Mouse (Mus musculus): Measurements from ENCODE around the gene Acacb. TPM values are rescaled to one million over a fixed set of nuclear protein-coding genes. Genes with fewer than 3 reads are reported as not detected.
A peak's percentile ranks its signal among the peaks of the same experiment; 100 is the strongest.

The Acacb gene
- polyA plus RNA-seq, 1 experiment from 2014 or later, result 5.0 TPM

DNA sequence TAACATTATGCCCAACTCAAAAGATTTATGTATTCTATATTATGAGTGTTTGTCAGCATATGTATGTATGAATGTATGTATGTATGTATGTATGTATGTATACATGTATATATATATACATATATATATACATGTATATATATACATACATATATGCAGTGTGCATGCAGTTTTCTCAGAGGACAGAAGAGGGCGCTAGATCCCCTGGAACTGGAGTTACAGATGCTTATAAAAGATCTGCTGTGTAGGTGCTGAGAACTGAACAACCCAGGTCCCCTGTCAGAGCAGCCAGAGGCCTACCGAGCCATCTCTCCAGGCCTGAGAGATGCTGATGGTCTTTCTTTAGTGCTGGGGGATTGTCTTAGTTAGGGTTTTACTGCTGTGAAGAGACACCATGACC lies 40.8 kb downstream of the Acacb start:
- Histone ChIP-seq H3K4me1 (no peaks in the 10 kb centered on the region), H3K4me2 (no peak overlapping the region), H3K27ac (replicated peaks) (no peak overlapping the region), H3K27me3 (replicated peaks) (no peaks in the 10 kb centered on the region), H3K4me3 (replicated peaks) (no peak overlapping the region), H3K36me3 (no peaks in the 10 kb centered on the region), H3K9me3 (replicated peaks) (no peaks in the 10 kb centered on the region), H3K9ac (replicated peaks) (no peak overlapping the region)
- no peak for ATAC-seq (ENCODE audit: low FRiP score)
- WGBS, result 82% methylated on average over 2 of the region's 2 CpGs

DNA sequence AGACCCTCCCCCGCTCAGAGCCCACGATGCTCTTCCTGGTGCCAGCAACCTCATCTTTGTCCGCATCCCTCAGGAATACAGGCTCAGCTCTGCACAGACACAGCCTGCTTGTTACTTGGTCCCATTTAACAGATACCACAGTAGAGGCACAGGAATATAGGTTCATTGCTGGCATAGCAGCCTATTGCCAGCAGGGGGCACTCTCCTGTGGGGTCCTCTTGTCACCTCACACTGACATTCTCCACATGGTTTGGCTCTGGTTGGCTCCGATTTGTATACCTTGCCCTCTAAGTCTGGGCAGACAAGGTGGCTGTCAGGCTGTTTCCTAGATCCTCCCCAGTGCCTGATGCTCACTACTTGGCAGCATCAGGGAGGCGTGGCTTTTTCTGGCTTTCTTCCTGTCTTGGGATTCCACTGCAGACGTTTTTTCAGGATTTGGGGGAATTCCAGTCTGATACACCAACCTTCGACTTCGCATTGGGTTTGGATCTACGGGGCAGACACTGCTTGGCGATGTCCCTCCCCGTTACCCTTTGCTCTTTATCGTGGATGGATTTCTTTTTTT lies 42.6 kb downstream of the Acacb start:
- ATAC-seq (ENCODE audit: low FRiP score), result no peak
- no peak overlapping the region for H3K4me2 ChIP-seq
- 80% methylated on average over 12 of the region's 12 CpGs for WGBS
- H3K4me1 ChIP-seq, result no peaks in the 10 kb centered on the region
- no peaks in the 10 kb centered on the region for H3K9me3 ChIP-seq (replicated peaks)
- H3K4me3 ChIP-seq (replicated peaks), result no peak overlapping the region
- H3K9ac ChIP-seq (replicated peaks), result no peak overlapping the region
- H3K27ac ChIP-seq (replicated peaks), result no peak overlapping the region
- H3K27me3 ChIP-seq (replicated peaks), result no peaks in the 10 kb centered on the region
- no peaks in the 10 kb centered on the region for H3K36me3 ChIP-seq

DNA sequence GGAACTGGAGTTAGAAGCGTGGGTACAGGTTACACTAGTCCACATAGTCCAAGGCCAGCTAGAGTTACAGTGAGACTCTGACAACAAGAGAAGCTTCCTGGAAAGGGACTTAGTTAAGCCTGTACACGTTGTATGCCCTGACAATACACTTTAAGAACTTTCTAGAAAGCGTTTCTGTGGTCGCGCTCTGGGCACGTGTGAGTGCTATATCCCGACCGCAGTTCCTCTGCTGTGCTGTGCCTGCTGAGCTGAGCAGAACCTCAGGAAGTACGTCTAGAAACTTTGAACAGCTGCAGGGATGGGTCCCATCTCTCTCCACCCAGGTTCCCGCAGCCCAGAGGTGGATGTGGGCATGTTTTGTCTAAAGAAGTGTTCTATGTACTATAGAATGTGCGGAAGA lies 47.8 kb downstream of the Acacb start:
- Histone ChIP-seq H3K27ac (replicated peaks) (no peak overlapping the region), H3K9me3 (replicated peaks) (no peaks in the 10 kb centered on the region), H3K4me3 (replicated peaks) (no peak overlapping the region), H3K4me2 (no peak overlapping the region), H3K27me3 (replicated peaks) (no peaks in the 10 kb centered on the region), H3K4me1 (peaks cover under 1% of the 10 kb centered on the region; the same call in 1 of the 2 replicates), H3K9ac (replicated peaks) (no peak overlapping the region), H3K36me3 (no peaks in the 10 kb centered on the region)
- no peak for ATAC-seq (ENCODE audit: low FRiP score)
- WGBS, result 84% methylated on average over 11 of the region's 11 CpGs

DNA sequence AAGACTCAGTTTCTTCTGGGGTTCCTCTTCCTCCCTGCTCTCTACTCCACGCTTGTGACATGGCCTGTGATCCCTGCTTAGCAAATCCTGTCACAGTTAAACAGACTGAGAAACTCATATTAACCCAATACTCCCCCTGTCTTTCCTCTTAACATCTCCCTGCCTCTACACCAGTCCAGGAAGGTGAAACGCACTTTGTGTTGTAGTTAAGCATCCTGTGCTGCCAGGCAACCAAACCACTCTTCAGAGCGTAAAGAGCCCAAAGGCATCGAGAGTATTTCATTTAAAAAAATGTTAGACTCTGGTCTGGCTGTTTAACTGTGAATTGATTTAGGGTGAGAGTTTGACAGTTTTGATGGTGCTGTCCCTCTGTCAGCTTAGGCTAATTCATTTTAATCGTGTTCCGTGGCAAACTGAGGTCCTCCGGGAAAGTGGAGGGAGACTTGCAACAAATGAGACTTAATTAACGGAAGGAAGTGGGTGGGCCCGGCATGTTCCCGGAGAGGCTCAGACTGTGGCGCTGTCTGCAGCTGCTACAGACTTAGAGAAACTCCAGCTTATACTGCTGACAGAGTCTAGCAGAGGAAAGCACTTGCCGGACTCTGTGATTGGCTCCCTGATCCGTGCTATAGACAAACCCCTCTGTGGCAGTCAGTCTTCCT lies 52.9 kb downstream of the Acacb start:
- 25% methylated on average over 13 of the region's 13 CpGs for WGBS
- Histone ChIP-seq H3K4me1 (peaks cover 7% of the 10 kb centered on the region; the same call in 1 of the 2 replicates), H3K36me3 (no peaks in the 10 kb centered on the region), H3K4me3 (replicated peaks) (no peak overlapping the region), H3K9ac (replicated peaks) (no peak overlapping the region), H3K4me2 (peak overlapping the region; percentile 25; the same call in 1 of the 2 replicates), H3K9me3 (replicated peaks) (no peaks in the 10 kb centered on the region), H3K27me3 (replicated peaks) (no peaks in the 10 kb centered on the region), H3K27ac (replicated peaks) (no peak overlapping the region)
- no peak for ATAC-seq (ENCODE audit: low FRiP score)

DNA sequence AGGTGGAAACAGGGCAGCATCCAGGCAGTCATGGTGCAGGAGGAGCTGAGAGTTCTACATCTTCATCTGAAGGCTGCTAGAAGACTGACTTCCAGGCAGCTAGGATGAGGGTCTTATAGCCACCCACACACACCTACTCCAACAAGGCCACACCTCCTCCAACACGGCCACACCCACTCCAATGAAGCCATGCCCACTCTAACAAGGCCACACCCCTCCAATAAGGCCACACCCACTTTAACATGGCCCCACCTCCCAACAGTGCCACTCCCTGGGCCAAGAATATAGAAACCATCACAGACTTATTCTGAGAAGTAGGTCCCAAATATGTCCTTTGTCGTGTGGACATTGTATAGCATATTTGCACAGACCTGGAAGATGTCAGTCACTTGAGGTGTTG lies 59.8 kb downstream of the Acacb start:
- H3K9ac ChIP-seq (replicated peaks), result no peak overlapping the region
- no peak for ATAC-seq (ENCODE audit: low FRiP score)
- H3K36me3 ChIP-seq, result no peaks in the 10 kb centered on the region
- no peaks in the 10 kb centered on the region for H3K27me3 ChIP-seq (replicated peaks)
- no peak overlapping the region for H3K27ac ChIP-seq (replicated peaks)
- no peaks in the 10 kb centered on the region for H3K9me3 ChIP-seq (replicated peaks)
- no peak overlapping the region for H3K4me2 ChIP-seq
- 88% methylated on average over 2 of the region's 2 CpGs for WGBS
- H3K4me1 ChIP-seq, result no peaks in the 10 kb centered on the region
- H3K4me3 ChIP-seq (replicated peaks), result no peak overlapping the region

DNA sequence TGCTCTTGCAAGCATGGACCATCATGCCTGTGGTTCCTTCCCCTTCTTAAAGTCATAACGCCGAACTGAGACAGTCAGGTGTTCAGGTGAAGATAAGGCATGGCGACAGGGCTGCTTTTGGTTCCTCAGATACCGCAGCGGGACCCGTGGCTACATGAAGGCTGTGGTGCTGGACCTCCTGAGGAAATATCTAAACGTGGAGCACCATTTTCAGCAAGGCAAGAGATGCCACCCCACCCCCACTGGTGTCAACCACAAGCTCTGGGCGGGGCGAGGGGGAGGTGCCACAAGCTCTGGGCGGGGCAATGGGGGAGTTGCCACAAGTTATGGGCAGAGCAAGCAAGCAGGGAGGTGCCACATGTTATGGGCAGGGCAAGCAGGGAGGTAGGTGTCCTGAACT lies 66.8 kb downstream of the Acacb start:
- no peaks in the 10 kb centered on the region for H3K27me3 ChIP-seq (replicated peaks)
- H3K4me3 ChIP-seq (replicated peaks), result no peak overlapping the region
- no peak overlapping the region for H3K4me2 ChIP-seq
- H3K9me3 ChIP-seq (replicated peaks), result no peaks in the 10 kb centered on the region
- H3K36me3 ChIP-seq, result no peaks in the 10 kb centered on the region
- no peaks in the 10 kb centered on the region for H3K4me1 ChIP-seq
- H3K27ac ChIP-seq (replicated peaks), result no peak overlapping the region
- WGBS, result 76% methylated on average over 10 of the region's 10 CpGs
- H3K9ac ChIP-seq (replicated peaks), result no peak overlapping the region
- no peak for ATAC-seq (ENCODE audit: low FRiP score)

DNA sequence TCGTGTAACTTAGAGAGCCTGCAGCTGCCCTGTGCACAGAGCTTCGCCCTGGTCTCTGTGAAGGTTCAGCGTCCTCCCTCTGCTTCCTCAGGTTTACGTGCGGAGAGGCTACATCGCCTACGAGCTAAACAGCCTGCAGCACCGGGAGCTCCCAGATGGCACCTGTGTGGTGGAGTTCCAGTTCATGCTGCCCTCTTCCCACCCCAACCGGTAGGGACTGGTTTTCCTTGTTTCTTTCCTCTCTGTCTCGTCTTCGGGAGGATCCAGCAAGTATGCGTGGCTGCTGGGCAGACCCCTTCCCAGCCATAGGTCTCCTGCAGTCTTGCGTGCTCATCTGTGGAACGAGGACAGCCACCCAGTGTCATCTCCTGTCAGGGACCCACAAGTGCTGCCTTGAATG lies 72.4 kb downstream of the Acacb start:
- Histone ChIP-seq H3K4me1 (no peaks in the 10 kb centered on the region), H3K27me3 (replicated peaks) (no peaks in the 10 kb centered on the region), H3K27ac (replicated peaks) (no peak overlapping the region), H3K4me2 (no peak overlapping the region), H3K9ac (replicated peaks) (no peak overlapping the region), H3K4me3 (replicated peaks) (no peak overlapping the region), H3K9me3 (replicated peaks) (no peaks in the 10 kb centered on the region), H3K36me3 (no peaks in the 10 kb centered on the region)
- no peak for ATAC-seq (ENCODE audit: low FRiP score)
- WGBS, result 88% methylated on average over 14 of the region's 14 CpGs

DNA sequence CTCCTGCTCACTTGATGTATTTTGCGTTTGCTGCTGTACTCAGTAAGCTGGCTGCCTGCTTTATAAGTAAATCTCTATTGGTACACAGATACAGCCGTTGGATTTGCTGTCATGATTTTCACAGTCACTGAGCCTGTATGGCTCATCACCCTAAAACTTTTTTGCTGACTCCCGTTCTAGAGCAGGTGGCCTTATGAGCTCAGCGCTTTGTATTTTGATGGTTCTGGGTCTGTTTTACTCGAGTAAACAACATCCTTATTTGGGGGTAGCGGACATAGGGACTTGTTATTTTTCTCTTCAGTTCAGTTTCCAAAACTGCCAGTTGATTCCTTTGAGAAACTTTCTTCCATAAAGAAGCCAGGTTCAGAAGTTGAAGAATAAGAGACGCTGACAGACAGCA lies 79.7 kb downstream of the Acacb start:
- Histone ChIP-seq H3K9ac (replicated peaks) (no peak overlapping the region), H3K36me3 (peaks cover 4% of the 10 kb centered on the region; the same call in 1 of the 2 replicates), H3K27me3 (replicated peaks) (no peaks in the 10 kb centered on the region), H3K9me3 (replicated peaks) (peaks cover 14% of the 10 kb centered on the region), H3K4me3 (replicated peaks) (no peak overlapping the region), H3K4me1 (no peaks in the 10 kb centered on the region), H3K4me2 (no peak overlapping the region), H3K27ac (replicated peaks) (no peak overlapping the region)
- WGBS, result 94% methylated on average over 7 of the region's 7 CpGs
- no peak for ATAC-seq (ENCODE audit: low FRiP score)

DNA sequence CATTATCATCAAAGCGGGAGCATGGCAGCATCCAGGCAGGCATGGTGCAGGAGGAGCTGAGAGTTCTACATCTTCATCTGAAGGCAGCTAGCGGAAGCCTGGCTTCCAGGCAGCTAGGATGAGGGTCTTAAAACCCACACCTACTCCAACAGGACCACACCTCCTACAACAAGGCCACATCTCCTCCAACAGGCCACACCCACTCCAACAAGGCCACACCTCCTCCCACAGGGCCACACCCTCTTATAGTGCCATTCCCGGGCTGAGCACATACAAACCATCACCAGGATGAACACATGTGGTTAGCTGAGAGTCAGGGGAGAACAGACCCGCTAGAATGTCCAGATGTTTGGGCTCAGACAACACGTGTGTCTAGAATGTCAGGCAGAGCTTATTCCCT lies 82.6 kb downstream of the Acacb start:
- 86% methylated on average over 5 of the region's 5 CpGs for WGBS
- H3K36me3 ChIP-seq, result peaks cover 4% of the 10 kb centered on the region; the same call in 1 of the 2 replicates
- peaks cover 14% of the 10 kb centered on the region for H3K9me3 ChIP-seq (replicated peaks)
- H3K9ac ChIP-seq (replicated peaks), result no peak overlapping the region
- no peak overlapping the region for H3K27ac ChIP-seq (replicated peaks)
- no peaks in the 10 kb centered on the region for H3K27me3 ChIP-seq (replicated peaks)
- ATAC-seq (ENCODE audit: low FRiP score), result no peak
- no peaks in the 10 kb centered on the region for H3K4me1 ChIP-seq
- H3K4me2 ChIP-seq, result no peak overlapping the region
- no peak overlapping the region for H3K4me3 ChIP-seq (replicated peaks)

DNA sequence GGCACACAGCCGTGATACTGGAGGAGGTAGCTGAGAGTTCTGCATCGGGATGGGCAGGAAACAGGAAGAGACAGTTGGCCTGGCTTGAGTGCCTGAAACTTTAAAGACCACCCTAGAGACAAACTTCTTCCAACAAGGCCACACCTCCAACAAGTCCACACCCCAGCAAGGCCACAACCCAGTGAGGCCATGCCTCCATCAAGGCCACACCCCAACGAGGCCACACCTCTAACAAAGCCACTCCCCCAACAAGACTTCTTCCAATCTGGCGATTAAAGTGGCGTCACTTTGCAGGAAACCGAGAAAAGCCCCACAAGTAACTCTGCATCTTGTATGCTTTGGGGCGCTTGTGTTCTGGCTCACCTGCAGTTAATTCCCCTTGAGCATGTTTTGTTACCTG lies 92.6 kb downstream of the Acacb start:
- no peaks in the 10 kb centered on the region for H3K36me3 ChIP-seq
- no peak overlapping the region for H3K4me2 ChIP-seq
- H3K9ac ChIP-seq (replicated peaks), result no peak overlapping the region
- no peak overlapping the region for H3K4me3 ChIP-seq (replicated peaks)
- no peak overlapping the region for H3K27ac ChIP-seq (replicated peaks)
- no peaks in the 10 kb centered on the region for H3K9me3 ChIP-seq (replicated peaks)
- no peak for ATAC-seq (ENCODE audit: low FRiP score)
- 34% methylated on average over 7 of the region's 7 CpGs for WGBS
- 0 out of 2 replicates have a peak, but pooled peaks cover 6% of the 10 kb centered on the region for H3K27me3 ChIP-seq (replicated peaks)
- H3K4me1 ChIP-seq, result no peaks in the 10 kb centered on the region

DNA sequence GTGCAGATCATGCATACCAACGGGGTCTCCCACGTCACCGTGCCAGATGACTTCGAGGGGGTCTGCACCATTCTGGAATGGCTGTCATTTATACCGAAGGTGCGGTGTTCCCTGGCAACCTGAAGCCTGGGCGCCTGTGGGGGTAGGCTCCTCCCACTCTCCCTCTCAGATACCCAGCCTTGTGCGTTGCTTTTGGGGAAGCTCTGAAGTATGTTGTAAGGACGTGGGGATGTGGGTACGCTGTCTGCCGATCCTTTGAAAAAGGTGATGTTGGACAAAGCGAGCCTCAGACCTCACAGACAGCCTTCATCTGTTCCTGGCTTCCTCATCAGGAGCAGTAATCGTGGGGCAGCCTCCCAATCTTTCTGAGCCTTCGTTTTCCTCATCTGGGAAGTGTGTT lies 93.4 kb downstream of the Acacb start:
- no peak for ATAC-seq (ENCODE audit: low FRiP score)
- H3K4me2 ChIP-seq, result no peak overlapping the region

DNA sequence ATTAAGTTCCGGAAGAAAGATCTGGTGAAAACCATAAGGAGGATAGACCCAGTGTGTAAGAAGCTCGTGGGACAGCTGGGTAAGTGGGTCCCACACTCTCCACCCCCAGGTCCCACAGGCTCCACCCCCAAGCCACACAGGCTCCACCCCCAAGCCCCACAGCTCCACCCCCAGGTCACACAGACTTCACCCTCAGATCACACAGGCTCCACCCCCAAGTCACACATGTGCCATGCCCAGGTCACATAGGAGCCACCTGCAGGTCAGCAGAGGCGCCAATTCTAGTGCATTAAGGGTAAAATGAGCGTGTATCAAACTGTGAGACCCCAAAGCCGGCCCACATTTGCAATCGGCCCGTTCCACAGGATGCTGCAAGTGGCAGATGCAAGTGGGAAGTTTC lies 100.1 kb downstream of the Acacb start:
- no peak overlapping the region for H3K9ac ChIP-seq (replicated peaks)
- no peak overlapping the region for H3K27ac ChIP-seq (replicated peaks)
- 86% methylated on average over 7 of the region's 7 CpGs for WGBS
- no peak overlapping the region for H3K4me3 ChIP-seq (replicated peaks)
- no peak overlapping the region for H3K4me2 ChIP-seq
- H3K27me3 ChIP-seq (replicated peaks), result peaks cover 8% of the 10 kb centered on the region; the same call in 1 of the 2 replicates
- H3K9me3 ChIP-seq (replicated peaks), result no peaks in the 10 kb centered on the region
- H3K4me1 ChIP-seq, result peaks cover 11% of the 10 kb centered on the region
- no peaks in the 10 kb centered on the region for H3K36me3 ChIP-seq
- no peak for ATAC-seq (ENCODE audit: low FRiP score)

More for the DNA sequence above, 93.4 kb downstream of the Acacb start:
- Histone ChIP-seq H3K4me1 (no peaks in the 10 kb centered on the region), H3K9ac (replicated peaks) (no peak overlapping the region), H3K27ac (replicated peaks) (no peak overlapping the region), H3K4me3 (replicated peaks) (no peak overlapping the region), H3K9me3 (replicated peaks) (no peaks in the 10 kb centered on the region), H3K36me3 (no peaks in the 10 kb centered on the region), H3K27me3 (replicated peaks) (0 out of 2 replicates have a peak, but pooled peaks cover 6% of the 10 kb centered on the region)
- 56% methylated on average over 14 of the region's 14 CpGs for WGBS

Measured in neural tube, embryonic 15.5 days (tissue).